Mouse (Mus musculus) embryonic facial prominence, embryonic 11.5 days (tissue): ENCODE data around the gene Angptl2. TPM values are rescaled to one million over a fixed set of nuclear protein-coding genes. Genes with fewer than 3 reads are reported as not detected.

ENCODE experiments used
- ATAC-seq: fragments of 200-750 bp; cut with Nextera tagmentation; replicated peaks from 2 replicates; pipeline ENCODE4 v1.8.0; 2017; ENCODE audit warnings: low read depth; ENCODE audit not compliant: insufficient number of reproducible peaks, low FRiP score, low TSS enrichment
- DNase-seq: peaks from one replicate; pipeline ENCODE4 v3.0.0-alpha.2; 2015; ENCODE audit warnings: low spot score
- H3K27ac ChIP-seq: fragments of 300-500 bp; sonication (generic); replicated peaks from 2 replicates; pipeline ENCODE4 v1.5.1; 2014; ENCODE audit warnings: mild to moderate bottlenecking, low read depth, low read length, control low read depth
- H3K27me3 ChIP-seq: fragments of 300-500 bp; sonication (generic); 2 replicates; pipeline ENCODE4 v1.6.1; 2014; ENCODE audit warnings: mild to moderate bottlenecking, low read length, moderate library complexity, mixed read lengths; ENCODE audit not compliant: control insufficient read depth, insufficient read depth
- H3K36me3 ChIP-seq: fragments of 300-500 bp; sonication (generic); replicated peaks from 2 replicates; pipeline ENCODE4 v1.6.1; 2014; ENCODE audit warnings: low read depth, mild to moderate bottlenecking, low read length, moderate library complexity, mixed read lengths; ENCODE audit not compliant: control insufficient read depth, insufficient read depth
- H3K4me1 ChIP-seq: fragments of 300-500 bp; sonication (generic); 2 replicates; pipeline ENCODE4 v1.6.1; 2014; ENCODE audit warnings: low read length, mixed read lengths; ENCODE audit not compliant: control insufficient read depth, insufficient read depth
- H3K4me2 ChIP-seq: fragments of 300-500 bp; sonication (generic); 2 replicates; pipeline ENCODE4 v1.6.1; 2014; ENCODE audit warnings: low read depth, mild to moderate bottlenecking, control low read depth, low read length, moderate library complexity
- H3K4me3 ChIP-seq: fragments of 300-500 bp; sonication (generic); 2 replicates; pipeline ENCODE4 v1.5.1; 2014; ENCODE audit warnings: low read depth, low read length, control low read depth
- H3K9ac ChIP-seq: fragments of 300-500 bp; sonication (generic); replicated peaks from 2 replicates; pipeline ENCODE4 v1.6.1; 2014; ENCODE audit warnings: mild to moderate bottlenecking, control low read depth, low read length
- H3K9me3 ChIP-seq: fragments of 300-500 bp; sonication (generic); replicated peaks from 2 replicates; pipeline ENCODE4 v1.6.1; 2016; ENCODE audit warnings: mild to moderate bottlenecking, low read length, inconsistent platforms, mixed read lengths; ENCODE audit not compliant: control insufficient read depth
- WGBS: fragments of 180-500 bp; shearing (Covaris S2); extraction: QIAGEN DNeasy Blood & Tissue Kit; methylation state at CpG from one replicate; pipeline ENCODE4 v1.1.7; 2014; 5-methylcytosine and 5-hydroxymethylcytosine counted together
- polyA plus RNA-seq: library from polyadenylated mRNA; unstranded; fragments of >200 nt; fragmentation: Nextera tagmentation; extraction: Ambion mirVana; gene quantifications from 2 replicates; pipeline ENCODE4 v1.2.1, GENCODE M21; 2014

Angptl2 gene
- polyA plus RNA-seq, 1 experiment from 2014 or later = 28.6 TPM

GRCm38 (mm10) chr2:33237581-33237980 lies 21.7 kb downstream of the Angptl2 start:
- no peaks in the 10 kb centered on the region for H3K9me3 ChIP-seq
- no peak for DNase-seq

GRCm38 (mm10) chr2:33244880-33245279 lies 29.0 kb downstream of the Angptl2 start:
- Histone ChIP-seq H3K9me3 (no peaks in the 10 kb centered on the region), H3K4me2 (no peak overlapping the region), H3K9ac (no peak overlapping the region), H3K4me1 (no peaks in the 10 kb centered on the region; the same call in 1 of the 2 replicates), H3K27ac (no peak overlapping the region), H3K27me3 (no peaks in the 10 kb centered on the region), H3K4me3 (no peak overlapping the region), H3K36me3 (no peaks in the 10 kb centered on the region)
- no peak for ATAC-seq
- 80% methylated on average over 6 of the region's 6 CpGs for WGBS
- DNase-seq = no peak

More at GRCm38 (mm10) chr2:33237581-33237980, 21.7 kb downstream of the Angptl2 start:
- Histone ChIP-seq H3K27ac (no peak overlapping the region), H3K9ac (no peak overlapping the region), H3K4me1 (no peaks in the 10 kb centered on the region; the same call in 1 of the 2 replicates), H3K4me3 (no peak overlapping the region), H3K36me3 (no peaks in the 10 kb centered on the region), H3K4me2 (no peak overlapping the region), H3K27me3 (no peaks in the 10 kb centered on the region)
- ATAC-seq = no peak
- WGBS = 87% methylated on average over 6 of the region's 6 CpGs

GRCm38 (mm10) chr2:33245350-33245749 lies 29.5 kb downstream of the Angptl2 start:
- H3K4me2 ChIP-seq = no peak overlapping the region
- H3K36me3 ChIP-seq = no peaks in the 10 kb centered on the region
- H3K9me3 ChIP-seq = no peaks in the 10 kb centered on the region

GRCm38 (mm10) chr2:33246841-33247240 lies 31.0 kb downstream of the Angptl2 start:
- no peak overlapping the region for H3K9ac ChIP-seq
- H3K36me3 ChIP-seq = no peaks in the 10 kb centered on the region
- ATAC-seq (no peak), DNase-seq (no peak)
- H3K4me2 ChIP-seq = no peak overlapping the region
- H3K27ac ChIP-seq = no peak overlapping the region
- 80% methylated on average over 5 of the region's 5 CpGs for WGBS
- no peaks in the 10 kb centered on the region for H3K9me3 ChIP-seq
- H3K27me3 ChIP-seq = no peaks in the 10 kb centered on the region
- H3K4me3 ChIP-seq = no peak overlapping the region
- H3K4me1 ChIP-seq = no peaks in the 10 kb centered on the region; the same call in 1 of the 2 replicates

More at GRCm38 (mm10) chr2:33245350-33245749, 29.5 kb downstream of the Angptl2 start:
- no peak overlapping the region for H3K4me3 ChIP-seq
- H3K27ac ChIP-seq = no peak overlapping the region
- H3K27me3 ChIP-seq = no peaks in the 10 kb centered on the region
- H3K9ac ChIP-seq = no peak overlapping the region
- no peak for DNase-seq
- no peaks in the 10 kb centered on the region; the same call in 1 of the 2 replicates for H3K4me1 ChIP-seq
- no peak for ATAC-seq

- H3K27ac ChIP-seq = no peak overlapping the region
- H3K27me3 ChIP-seq = no peaks in the 10 kb centered on the region
- no peaks in the 10 kb centered on the region; the same call in 1 of the 2 replicates for H3K4me1 ChIP-seq
- no peak for DNase-seq
- no peak for ATAC-seq
- H3K36me3 ChIP-seq = no peaks in the 10 kb centered on the region
- no peak overlapping the region for H3K9ac ChIP-seq
- H3K4me3 ChIP-seq = no peak overlapping the region
- 89% methylated on average over 7 of the region's 7 CpGs for WGBS
- H3K9me3 ChIP-seq = no peaks in the 10 kb centered on the region
- H3K4me2 ChIP-seq = no peak overlapping the region
Measured at GRCm38 (mm10) chr2:33248549-33248948, 32.7 kb downstream of the Angptl2 start.

GRCm38 (mm10) chr2:33249922-33250633 lies 34.2 kb downstream of the Angptl2 start:
- H3K9me3 ChIP-seq = no peaks in the 10 kb centered on the region
- no peak overlapping the region for H3K4me2 ChIP-seq
- ATAC-seq (no peak), DNase-seq (no peak)
- H3K4me3 ChIP-seq = no peak overlapping the region
- 60% methylated on average over 3 of the region's 3 CpGs for WGBS
- H3K36me3 ChIP-seq = no peaks in the 10 kb centered on the region
- H3K27ac ChIP-seq = no peak overlapping the region
- H3K9ac ChIP-seq = 0 out of 2 replicates have a peak overlapping the region, but pooled peaks have one; percentile 6
- H3K27me3 ChIP-seq = no peaks in the 10 kb centered on the region
- H3K4me1 ChIP-seq = no peaks in the 10 kb centered on the region; the same call in 1 of the 2 replicates

- ATAC-seq = no peak
Measured at GRCm38 (mm10) chr2:33252751-33253150, 36.9 kb downstream of the Angptl2 start.

GRCm38 (mm10) chr2:33253572-33254190 lies 37.8 kb downstream of the Angptl2 start:
- Histone ChIP-seq H3K9ac (no peak overlapping the region), H3K4me3 (no peak overlapping the region), H3K36me3 (no peaks in the 10 kb centered on the region), H3K27me3 (no peaks in the 10 kb centered on the region), H3K9me3 (no peaks in the 10 kb centered on the region), H3K4me1 (no peaks in the 10 kb centered on the region; the same call in 1 of the 2 replicates), H3K4me2 (no peak overlapping the region), H3K27ac (no peak overlapping the region)
- ATAC-seq = no peak
- 76% methylated on average over 4 of the region's 4 CpGs for WGBS
- peak; percentile 25 for DNase-seq

More at GRCm38 (mm10) chr2:33252751-33253150, 36.9 kb downstream of the Angptl2 start:
- Histone ChIP-seq H3K4me2 (no peak overlapping the region), H3K4me1 (no peaks in the 10 kb centered on the region; the same call in 1 of the 2 replicates), H3K27ac (no peak overlapping the region), H3K27me3 (no peaks in the 10 kb centered on the region), H3K9me3 (no peaks in the 10 kb centered on the region), H3K4me3 (no peak overlapping the region), H3K9ac (no peak overlapping the region), H3K36me3 (no peaks in the 10 kb centered on the region)
- no peak for DNase-seq
- WGBS = 94% methylated on average over 6 of the region's 6 CpGs
